Mouse (Mus musculus): ENCODE data around the gene Nit2. TPM values are rescaled to one million over a fixed set of nuclear protein-coding genes. Genes with fewer than 3 reads are reported as not detected.

Gene Nit2
- polyA plus RNA-seq, 1 experiment, result 0.10 TPM

GRCm38 (mm10) chr16:57151437-57151836 is 15.7 kb downstream of the Nit2 start:
- Histone ChIP-seq H3K9me3 (ENCODE audit: control insufficient read depth, low read length) (no peaks in the 10 kb centered on the region), H3K4me3 (replicated peaks) (no peak overlapping the region), H3K4me1 (ENCODE audit: control insufficient read depth) (peaks cover 11% of the 10 kb centered on the region), H3K36me3 (ENCODE audit: control insufficient read depth) (peaks cover 81% of the 10 kb centered on the region), H3K27me3 (ENCODE audit: control insufficient read depth) (no peaks in the 10 kb centered on the region)
- TF ChIP-seq TAL1 (IDR thresholded peaks at IDR 0.05; ENCODE audit: low read length) (no peak), GATA1 (IDR thresholded peaks at IDR 0.05; ENCODE audit: low read length) (no peak)

DNA sequence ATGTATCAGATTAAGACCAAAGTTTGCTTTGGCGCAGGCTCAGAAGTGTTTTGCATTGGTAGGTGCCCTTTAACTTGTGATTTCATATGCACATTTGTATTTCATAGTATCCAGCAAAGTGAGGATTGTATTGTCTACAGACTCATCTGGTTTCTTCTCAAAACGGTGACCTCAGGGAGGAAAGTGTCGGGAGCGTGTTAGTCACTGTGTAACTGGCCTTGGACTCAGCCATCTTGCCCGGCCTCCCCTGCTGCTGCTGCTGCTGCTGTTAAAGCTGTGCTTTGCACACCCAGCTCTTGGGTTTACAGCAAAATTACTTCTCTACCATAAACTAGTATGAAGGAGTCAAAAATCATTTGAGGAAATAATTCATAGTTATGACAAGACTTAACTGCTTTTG is 22.4 kb downstream of the Nit2 start:
- H3K27me3 ChIP-seq (ENCODE audit: control insufficient read depth), result no peaks in the 10 kb centered on the region
- H3K4me3 ChIP-seq (replicated peaks), result no peak overlapping the region
- TF ChIP-seq TAL1 (IDR thresholded peaks at IDR 0.05; ENCODE audit: low read length) (no peak), GATA1 (IDR thresholded peaks at IDR 0.05; ENCODE audit: low read length) (no peak)
- H3K4me1 ChIP-seq (ENCODE audit: control insufficient read depth), result no peaks in the 10 kb centered on the region
- no peaks in the 10 kb centered on the region for H3K9me3 ChIP-seq (ENCODE audit: control insufficient read depth, low read length)
- H3K36me3 ChIP-seq (ENCODE audit: control insufficient read depth), result peaks cover 73% of the 10 kb centered on the region

GRCm38 (mm10) chr16:57133611-57134010 is 33.5 kb downstream of the Nit2 start:
- no peak for TF ChIP-seq GATA1 (IDR thresholded peaks at IDR 0.05; ENCODE audit: low read length)
- TF ChIP-seq TAL1 (IDR thresholded peaks at IDR 0.05; ENCODE audit: low read length), result no peak
- H3K9me3 ChIP-seq (ENCODE audit: control insufficient read depth, low read length), result no peaks in the 10 kb centered on the region
- H3K36me3 ChIP-seq (ENCODE audit: control insufficient read depth), result peaks cover 50% of the 10 kb centered on the region

DNA sequence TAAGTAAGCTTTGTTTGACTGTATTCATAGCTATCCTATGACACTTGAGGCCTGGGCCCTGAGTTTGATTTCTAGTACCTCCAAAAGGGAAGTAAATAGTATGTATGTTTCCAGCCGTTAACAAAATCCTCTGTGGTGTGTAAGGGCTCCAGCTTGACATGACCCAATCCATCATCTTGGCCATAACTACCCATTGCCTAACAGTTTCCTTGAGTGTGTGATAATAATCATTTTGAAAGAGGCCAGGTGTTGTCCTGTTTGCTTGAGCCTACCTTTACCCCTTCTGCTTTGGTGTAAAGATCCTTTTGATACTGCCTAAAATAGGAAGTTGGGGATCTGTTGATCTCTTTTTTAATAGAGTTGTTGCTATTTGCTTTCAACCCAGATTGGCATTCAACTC is 34.8 kb downstream of the Nit2 start:
- TF ChIP-seq GATA1 (IDR thresholded peaks at IDR 0.05; ENCODE audit: low read length) (no peak), TAL1 (IDR thresholded peaks at IDR 0.05; ENCODE audit: low read length) (no peak)
- Histone ChIP-seq H3K4me1 (ENCODE audit: control insufficient read depth) (peaks cover 2% of the 10 kb centered on the region), H3K9me3 (ENCODE audit: control insufficient read depth, low read length) (no peaks in the 10 kb centered on the region), H3K36me3 (ENCODE audit: control insufficient read depth) (peaks cover 44% of the 10 kb centered on the region), H3K4me3 (replicated peaks) (no peak overlapping the region), H3K27me3 (ENCODE audit: control insufficient read depth) (no peaks in the 10 kb centered on the region)

More at GRCm38 (mm10) chr16:57133611-57134010, 33.5 kb downstream of the Nit2 start:
- Histone ChIP-seq H3K4me3 (replicated peaks) (no peak overlapping the region), H3K27me3 (ENCODE audit: control insufficient read depth) (no peaks in the 10 kb centered on the region), H3K4me1 (ENCODE audit: control insufficient read depth) (no peaks in the 10 kb centered on the region)

DNA sequence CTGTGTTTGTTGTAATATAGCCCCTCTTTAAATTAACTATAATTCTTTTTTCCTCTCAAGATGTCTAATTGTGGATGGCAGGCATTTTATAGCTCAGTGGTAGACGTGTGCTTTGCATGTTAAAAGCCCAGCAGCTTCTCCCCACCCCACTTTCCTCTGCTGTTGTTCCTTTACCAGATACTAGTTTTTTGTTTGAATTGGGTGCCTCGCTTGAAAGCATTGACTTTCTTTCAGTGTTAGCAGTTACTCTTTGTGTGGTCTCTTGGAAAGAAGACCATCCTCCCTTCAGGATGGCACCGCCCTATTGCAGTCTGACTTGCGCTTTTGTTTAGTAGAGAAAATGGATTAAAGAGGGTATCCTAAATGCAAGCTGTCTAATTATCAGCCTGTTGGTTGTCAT is 35.6 kb downstream of the Nit2 start:
- Histone ChIP-seq H3K4me3 (replicated peaks) (no peak overlapping the region), H3K9me3 (ENCODE audit: control insufficient read depth, low read length) (no peaks in the 10 kb centered on the region), H3K4me1 (ENCODE audit: control insufficient read depth) (peaks cover 3% of the 10 kb centered on the region), H3K36me3 (ENCODE audit: control insufficient read depth) (peaks cover 38% of the 10 kb centered on the region), H3K27me3 (ENCODE audit: control insufficient read depth) (no peaks in the 10 kb centered on the region)
- TF ChIP-seq TAL1 (IDR thresholded peaks at IDR 0.05; ENCODE audit: low read length), result no peak
- no peak for TF ChIP-seq GATA1 (IDR thresholded peaks at IDR 0.05; ENCODE audit: low read length)

DNA sequence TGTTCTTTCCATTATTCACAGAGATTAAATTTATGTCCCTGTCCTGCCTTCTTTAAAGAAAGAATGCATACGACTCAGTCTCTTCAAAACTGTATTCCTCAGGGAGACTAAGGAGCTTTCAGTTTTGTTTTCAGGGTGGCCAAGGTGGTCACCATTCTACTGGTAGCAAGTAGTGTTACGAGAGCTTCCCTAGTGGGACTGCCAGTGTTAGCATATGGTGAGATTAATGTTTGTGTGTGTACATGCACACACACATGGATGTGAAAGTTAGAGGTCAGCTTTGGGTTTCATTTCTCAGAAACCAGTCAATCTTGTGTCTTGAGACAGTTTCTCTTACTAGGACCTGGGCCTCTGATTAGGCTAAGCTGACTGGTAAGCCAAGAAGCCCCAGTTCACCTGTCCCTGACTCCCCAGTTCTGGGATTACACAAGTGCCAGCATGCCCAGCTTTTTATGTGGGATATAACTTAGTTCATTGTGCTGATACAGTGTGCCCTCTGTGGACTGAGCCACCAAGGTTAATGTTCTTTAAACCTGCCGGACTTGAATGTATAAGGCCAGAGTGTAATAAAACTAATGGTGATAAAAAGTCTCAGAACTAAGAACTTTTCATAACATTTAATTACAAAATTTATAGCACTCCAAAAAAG is 36.3 kb downstream of the Nit2 start:
- Histone ChIP-seq H3K4me1 (ENCODE audit: control insufficient read depth) (peaks cover 6% of the 10 kb centered on the region), H3K36me3 (ENCODE audit: control insufficient read depth) (peaks cover 34% of the 10 kb centered on the region), H3K4me3 (replicated peaks) (no peak overlapping the region), H3K27me3 (ENCODE audit: control insufficient read depth) (no peaks in the 10 kb centered on the region), H3K9me3 (ENCODE audit: control insufficient read depth, low read length) (no peaks in the 10 kb centered on the region)
- TF ChIP-seq GATA1 (IDR thresholded peaks at IDR 0.05; ENCODE audit: low read length), result no peak
- TF ChIP-seq TAL1 (IDR thresholded peaks at IDR 0.05; ENCODE audit: low read length), result no peak

- Histone ChIP-seq H3K4me3 (replicated peaks) (no peak overlapping the region), H3K4me1 (ENCODE audit: control insufficient read depth) (peaks cover 20% of the 10 kb centered on the region), H3K27me3 (ENCODE audit: control insufficient read depth) (no peaks in the 10 kb centered on the region), H3K9me3 (ENCODE audit: control insufficient read depth, low read length) (no peaks in the 10 kb centered on the region), H3K36me3 (ENCODE audit: control insufficient read depth) (peaks cover 16% of the 10 kb centered on the region)
- TF ChIP-seq GATA1 (IDR thresholded peaks at IDR 0.05; ENCODE audit: low read length) (no peak), TAL1 (IDR thresholded peaks at IDR 0.05; ENCODE audit: low read length) (no peak)
These were observed 39.3 kb downstream of the Nit2 start for GRCm38 (mm10) chr16:57127825-57128224.

DNA sequence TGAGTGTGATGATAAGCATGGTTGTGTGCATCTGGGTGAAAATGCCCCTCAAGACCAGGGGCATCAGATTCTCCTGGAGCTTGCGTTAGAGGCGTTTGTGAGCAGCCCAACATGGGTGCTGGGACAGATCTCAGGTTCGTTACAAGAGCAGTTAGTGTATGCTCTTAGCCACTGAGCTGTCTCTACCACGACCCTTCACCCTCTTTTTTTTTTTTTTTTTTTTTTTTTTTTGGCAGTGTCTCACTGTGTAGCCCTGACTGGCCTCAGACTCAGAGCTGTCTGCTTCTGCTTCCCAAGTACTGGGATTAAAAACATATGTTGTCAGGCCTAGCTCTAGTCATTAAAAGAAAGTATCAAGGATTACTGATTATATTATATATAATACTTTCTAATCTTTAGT is 40.9 kb downstream of the Nit2 start:
- Histone ChIP-seq H3K36me3 (ENCODE audit: control insufficient read depth) (peaks cover 16% of the 10 kb centered on the region), H3K27me3 (ENCODE audit: control insufficient read depth) (no peaks in the 10 kb centered on the region), H3K4me1 (ENCODE audit: control insufficient read depth) (peaks cover 31% of the 10 kb centered on the region), H3K4me3 (replicated peaks) (no peak overlapping the region), H3K9me3 (ENCODE audit: control insufficient read depth, low read length) (no peaks in the 10 kb centered on the region)
- TF ChIP-seq GATA1 (IDR thresholded peaks at IDR 0.05; ENCODE audit: low read length) (no peak), TAL1 (IDR thresholded peaks at IDR 0.05; ENCODE audit: low read length) (no peak; the same call in 2 of the 3 replicates)

DNA sequence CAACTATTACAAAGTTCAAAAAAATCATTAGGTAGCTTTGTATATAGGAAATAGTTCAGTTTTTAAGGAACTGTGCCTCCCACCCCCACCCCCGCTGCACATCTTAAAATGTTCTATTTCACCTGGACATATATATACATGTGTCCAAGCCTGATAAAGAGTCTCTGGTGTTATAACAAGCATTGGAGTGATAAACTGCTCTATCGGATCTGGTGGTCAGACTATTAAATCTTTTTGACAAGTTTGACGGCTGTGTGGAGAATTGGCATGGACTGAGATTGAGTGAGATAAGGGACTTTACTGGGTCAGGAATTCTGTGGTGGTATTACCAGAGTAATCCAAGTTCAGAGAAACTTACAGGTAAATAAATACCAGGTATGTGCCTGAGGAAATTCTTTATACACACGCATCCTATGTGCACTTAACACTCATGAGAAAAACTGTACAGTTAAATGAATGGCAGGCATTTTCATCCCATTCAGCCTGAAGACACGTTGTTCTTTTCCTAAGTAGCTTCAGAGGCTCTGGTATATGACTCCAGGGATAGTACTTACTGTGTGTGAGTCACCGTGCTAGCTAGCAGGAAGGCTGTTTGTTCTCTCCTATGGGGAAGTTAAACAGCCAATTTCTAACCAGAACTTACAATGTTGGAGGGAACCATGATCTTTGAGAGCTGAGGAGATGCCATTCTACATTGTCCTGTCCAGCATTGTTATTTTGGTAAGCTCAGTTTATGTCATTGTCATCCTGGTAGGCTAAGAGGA is 44.3 kb downstream of the Nit2 start:
- Histone ChIP-seq H3K4me1 (ENCODE audit: control insufficient read depth) (peaks cover 36% of the 10 kb centered on the region), H3K9me3 (ENCODE audit: control insufficient read depth, low read length) (no peaks in the 10 kb centered on the region), H3K27me3 (ENCODE audit: control insufficient read depth) (peaks cover 3% of the 10 kb centered on the region; the same call in 1 of the 2 replicates), H3K36me3 (ENCODE audit: control insufficient read depth) (peaks cover 11% of the 10 kb centered on the region), H3K4me3 (replicated peaks) (peak overlapping the region; percentile 97)
- TF ChIP-seq GATA1 (IDR thresholded peaks at IDR 0.05; ENCODE audit: low read length) (peak; percentile 21; the same call in 1 of the 2 replicates), TAL1 (IDR thresholded peaks at IDR 0.05; ENCODE audit: low read length) (no peak)

All from erythroblast, embryonic 14.5 days (primary cell).